Mouse (Mus musculus): ENCODE results near the gene Slc2a12. TPM values are rescaled to one million over a fixed set of nuclear protein-coding genes. Genes with fewer than 3 reads are reported as not detected.

Slc2a12 gene
- total and polyA plus RNA-seq, 2 experiments from 2014 or later, result 6.6 to 7.3 TPM

- H3K4me3 ChIP-seq (ENCODE audit: low read depth, low read length), result no peak overlapping the region
- H3K4me1 ChIP-seq (ENCODE audit: insufficient read depth), result no peaks in the 10 kb centered on the region
- no peak overlapping the region for H3K27ac ChIP-seq (ENCODE audit: low read depth, low read length)
- DNase-seq (no peak), ATAC-seq (no peak)
- no peak overlapping the region for H3K9ac ChIP-seq
- no peaks in the 10 kb centered on the region for H3K9me3 ChIP-seq (ENCODE audit: low read length)
- H3K27me3 ChIP-seq (ENCODE audit: insufficient read depth, low read length), result no peaks in the 10 kb centered on the region
- no peak overlapping the region for H3K4me2 ChIP-seq (ENCODE audit: low read depth)
- whole genome bisulfite sequencing, result 93% methylated on average over 8 of the region's 8 CpGs
- no peak for TF ChIP-seq CTCF (IDR thresholded peaks at IDR 0.05; ENCODE audit: low read depth)
- no peaks in the 10 kb centered on the region for H3K36me3 ChIP-seq (ENCODE audit: insufficient read depth)
These were observed 30.3 kb upstream of the Slc2a12 start for GRCm38 (mm10) chr10:22614554-22614953.

DNA sequence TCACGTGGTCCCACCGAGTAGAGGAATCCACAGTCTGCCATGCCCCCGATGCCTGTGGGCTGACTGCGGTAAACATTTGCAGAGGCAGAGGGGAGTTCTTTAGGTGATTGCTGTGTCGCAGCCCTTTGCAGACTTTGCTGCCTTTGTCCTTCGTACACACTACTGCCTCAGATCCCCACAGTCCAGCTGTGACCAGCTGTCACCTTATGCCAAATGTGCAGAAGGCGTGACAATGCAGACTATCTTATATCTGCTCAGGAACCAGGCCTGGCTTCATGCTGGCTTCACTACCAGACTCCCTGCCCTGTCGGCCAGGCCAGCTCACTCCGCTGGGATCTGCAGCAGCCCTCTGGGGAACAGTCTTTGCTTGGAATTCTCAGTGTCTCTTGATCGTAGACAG is 29.5 kb upstream of the Slc2a12 start:
- WGBS, result 60% methylated on average over 10 of the region's 10 CpGs
- H3K27ac ChIP-seq (ENCODE audit: low read depth, low read length), result no peak overlapping the region
- no peaks in the 10 kb centered on the region for H3K4me1 ChIP-seq (ENCODE audit: insufficient read depth)
- no peak overlapping the region for H3K4me2 ChIP-seq (ENCODE audit: low read depth)
- no peak overlapping the region for H3K9ac ChIP-seq
- ATAC-seq, result no peak
- no peaks in the 10 kb centered on the region for H3K36me3 ChIP-seq (ENCODE audit: insufficient read depth)
- H3K4me3 ChIP-seq (ENCODE audit: low read depth, low read length), result no peak overlapping the region
- no peak for DNase-seq
- no peaks in the 10 kb centered on the region for H3K27me3 ChIP-seq (ENCODE audit: insufficient read depth, low read length)
- no peak for TF ChIP-seq CTCF (IDR thresholded peaks at IDR 0.05; ENCODE audit: low read depth)
- H3K9me3 ChIP-seq (ENCODE audit: low read length), result no peaks in the 10 kb centered on the region

DNA sequence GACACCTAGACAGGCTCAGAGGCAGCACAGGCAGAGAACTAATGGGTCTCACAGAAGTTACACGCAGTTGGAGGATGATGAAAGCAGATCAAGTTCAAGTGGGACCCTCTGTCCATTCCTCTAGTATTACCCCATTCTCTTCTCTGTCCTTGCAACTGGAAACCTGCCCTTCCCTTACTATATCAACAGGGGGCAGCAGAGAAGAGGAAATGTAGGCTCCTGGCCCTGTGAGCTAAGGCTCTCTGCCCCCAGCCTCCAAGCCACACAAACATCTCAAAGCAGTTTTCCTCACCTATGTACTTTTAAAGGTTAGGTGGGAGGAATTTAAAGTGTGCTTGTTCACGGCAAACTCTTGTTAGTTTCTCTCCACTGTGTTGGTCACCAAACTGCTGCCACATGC is 26.0 kb upstream of the Slc2a12 start:
- H3K9me3 ChIP-seq (ENCODE audit: low read length), result no peaks in the 10 kb centered on the region
- no peaks in the 10 kb centered on the region for H3K4me1 ChIP-seq (ENCODE audit: insufficient read depth)
- TF ChIP-seq CTCF (IDR thresholded peaks at IDR 0.05; ENCODE audit: low read depth), result peak; percentile 60
- ATAC-seq (no peak), DNase-seq (peak; percentile 30)
- no peak overlapping the region for H3K4me2 ChIP-seq (ENCODE audit: low read depth)
- H3K36me3 ChIP-seq (ENCODE audit: insufficient read depth), result no peaks in the 10 kb centered on the region
- no peaks in the 10 kb centered on the region for H3K27me3 ChIP-seq (ENCODE audit: insufficient read depth, low read length)
- no peak overlapping the region for H3K27ac ChIP-seq (ENCODE audit: low read depth, low read length)
- no peak overlapping the region for H3K4me3 ChIP-seq (ENCODE audit: low read depth, low read length)
- no peak overlapping the region for H3K9ac ChIP-seq
- 73% methylated on average over 2 of the region's 2 CpGs for WGBS

- Histone ChIP-seq H3K4me1 (ENCODE audit: insufficient read depth) (no peaks in the 10 kb centered on the region), H3K9me3 (ENCODE audit: low read length) (no peaks in the 10 kb centered on the region), H3K9ac (no peak overlapping the region), H3K4me2 (ENCODE audit: low read depth) (no peak overlapping the region), H3K27ac (ENCODE audit: low read depth, low read length) (no peak overlapping the region), H3K4me3 (ENCODE audit: low read depth, low read length) (no peak overlapping the region), H3K27me3 (ENCODE audit: insufficient read depth, low read length) (no peaks in the 10 kb centered on the region), H3K36me3 (ENCODE audit: insufficient read depth) (no peaks in the 10 kb centered on the region)
- DNase-seq (no peak), ATAC-seq (no peak)
- TF ChIP-seq CTCF (IDR thresholded peaks at IDR 0.05; ENCODE audit: low read depth), result no peak
- 56% methylated on average over 1 of the region's 1 CpGs for WGBS
These were observed 16.0 kb upstream of the Slc2a12 start for GRCm38 (mm10) chr10:22628832-22629231.

DNA sequence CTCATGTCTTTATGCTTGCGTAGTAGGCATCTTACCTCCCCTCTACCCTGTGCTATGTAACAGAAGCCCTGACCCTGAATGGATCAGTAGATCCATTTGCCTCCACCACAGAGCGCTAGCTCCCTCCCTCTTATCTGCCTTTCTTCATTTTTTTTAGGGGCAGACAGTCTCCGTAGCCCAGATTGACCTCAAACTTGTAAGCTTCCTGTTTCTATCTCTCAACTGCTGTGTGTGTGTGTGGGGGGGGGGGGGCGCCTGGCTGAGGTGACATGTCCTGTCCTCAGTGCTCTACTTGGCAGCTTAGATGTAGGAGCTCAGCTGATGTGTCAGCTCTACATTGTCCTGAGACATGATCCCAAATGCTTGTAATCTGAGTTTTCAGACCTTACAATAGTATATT is 13.7 kb upstream of the Slc2a12 start:
- H3K4me2 ChIP-seq (ENCODE audit: low read depth), result no peak overlapping the region
- no peak overlapping the region for H3K27ac ChIP-seq (ENCODE audit: low read depth, low read length)
- no peak overlapping the region for H3K4me3 ChIP-seq (ENCODE audit: low read depth, low read length)
- TF ChIP-seq CTCF (IDR thresholded peaks at IDR 0.05; ENCODE audit: low read depth), result no peak
- no peak overlapping the region for H3K9ac ChIP-seq
- ATAC-seq, result no peak
- H3K4me1 ChIP-seq (ENCODE audit: insufficient read depth), result no peaks in the 10 kb centered on the region
- DNase-seq, result no peak
- WGBS, result 77% methylated on average over 4 of the region's 4 CpGs
- no peaks in the 10 kb centered on the region for H3K9me3 ChIP-seq (ENCODE audit: low read length)
- H3K36me3 ChIP-seq (ENCODE audit: insufficient read depth), result no peaks in the 10 kb centered on the region
- no peaks in the 10 kb centered on the region for H3K27me3 ChIP-seq (ENCODE audit: insufficient read depth, low read length)

DNA sequence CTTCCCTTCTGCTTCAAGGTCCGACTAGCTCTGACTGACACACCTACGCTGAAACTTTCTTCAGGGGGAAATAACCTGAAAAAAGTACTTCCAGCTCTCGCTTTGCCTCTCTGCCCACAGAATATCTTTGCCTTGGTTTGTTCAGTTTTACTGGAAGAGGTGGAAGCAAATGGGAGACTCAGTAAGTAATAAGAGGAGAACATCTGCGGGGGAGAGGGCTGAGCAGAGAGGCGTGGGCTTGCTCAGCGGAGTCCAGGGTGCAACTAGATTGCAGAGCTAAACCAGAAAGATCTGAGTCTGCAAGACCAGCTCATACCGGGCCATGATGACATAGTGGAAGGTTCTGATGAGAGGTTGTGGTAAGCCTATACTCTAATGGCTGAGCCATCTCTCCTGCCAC is 13.3 kb upstream of the Slc2a12 start:
- Histone ChIP-seq H3K36me3 (ENCODE audit: insufficient read depth) (no peaks in the 10 kb centered on the region), H3K9ac (no peak overlapping the region), H3K4me2 (ENCODE audit: low read depth) (no peak overlapping the region), H3K27me3 (ENCODE audit: insufficient read depth, low read length) (no peaks in the 10 kb centered on the region), H3K9me3 (ENCODE audit: low read length) (no peaks in the 10 kb centered on the region), H3K4me1 (ENCODE audit: insufficient read depth) (no peaks in the 10 kb centered on the region), H3K4me3 (ENCODE audit: low read depth, low read length) (no peak overlapping the region), H3K27ac (ENCODE audit: low read depth, low read length) (no peak overlapping the region)
- TF ChIP-seq CTCF (IDR thresholded peaks at IDR 0.05; ENCODE audit: low read depth), result no peak
- 91% methylated on average over 7 of the region's 7 CpGs for WGBS
- DNase-seq, result no peak
- ATAC-seq, result no peak

DNA sequence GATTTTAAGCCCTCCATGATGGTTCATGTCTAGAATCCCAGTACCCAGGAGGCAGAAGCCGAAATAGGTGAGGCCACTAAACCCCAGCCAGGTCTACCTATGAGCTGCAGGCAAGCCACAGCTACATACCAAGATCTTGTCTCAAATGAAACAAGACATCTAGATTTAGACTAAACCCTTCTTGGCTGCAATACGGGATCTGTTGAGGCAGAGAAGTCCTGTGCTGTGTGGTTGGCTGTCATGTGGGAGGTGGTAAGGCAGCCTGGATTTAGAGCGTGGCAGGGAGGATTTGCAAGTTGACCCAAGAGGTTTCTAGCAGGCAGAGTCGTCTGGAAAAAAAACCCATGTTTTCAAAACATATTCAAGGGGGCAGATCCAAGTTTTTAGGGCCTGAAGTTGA is 12.9 kb upstream of the Slc2a12 start:
- no peaks in the 10 kb centered on the region for H3K27me3 ChIP-seq (ENCODE audit: insufficient read depth, low read length)
- no peaks in the 10 kb centered on the region for H3K9me3 ChIP-seq (ENCODE audit: low read length)
- no peak overlapping the region for H3K9ac ChIP-seq
- no peaks in the 10 kb centered on the region for H3K4me1 ChIP-seq (ENCODE audit: insufficient read depth)
- H3K4me2 ChIP-seq (ENCODE audit: low read depth), result no peak overlapping the region
- no peak overlapping the region for H3K27ac ChIP-seq (ENCODE audit: low read depth, low read length)
- TF ChIP-seq CTCF (IDR thresholded peaks at IDR 0.05; ENCODE audit: low read depth), result no peak
- DNase-seq, result no peak
- WGBS, result 87% methylated on average over 4 of the region's 4 CpGs
- H3K36me3 ChIP-seq (ENCODE audit: insufficient read depth), result no peaks in the 10 kb centered on the region
- no peak overlapping the region for H3K4me3 ChIP-seq (ENCODE audit: low read depth, low read length)
- ATAC-seq, result no peak

Measured in forebrain, postnatal 0 days (tissue).